Mouse (Mus musculus) ES-E14 (cell line): ENCODE data around the gene Megf11.

Experiments
- CHD2 ChIP-seq: IDR thresholded peaks from 2 replicates; pipeline ENCODE4 v1.6.1; 2014; ENCODE audit warnings: mild to moderate bottlenecking, low read depth, low read length, inconsistent platforms
- MAFK ChIP-seq: IDR thresholded peaks from 2 replicates; pipeline ENCODE4 v1.6.1; 2014; ENCODE audit warnings: mild to moderate bottlenecking, low read depth, low read length, inconsistent platforms; ENCODE audit not compliant: insufficient read depth
- ZC3H11A ChIP-seq: IDR thresholded peaks from 2 replicates; pipeline ENCODE4 v1.6.1; 2012; ENCODE audit warnings: low read depth, mild to moderate bottlenecking, inconsistent platforms, low read length, borderline replicate concordance
- ZNF384 ChIP-seq: IDR thresholded peaks from 2 replicates; pipeline ENCODE4 v1.6.1; 2012; ENCODE audit warnings: low read depth, low read length, inconsistent platforms

- TF ChIP-seq MAFK: no peak
- TF ChIP-seq CHD2: no peak
- TF ChIP-seq ZC3H11A: no peak
- TF ChIP-seq ZNF384: no peak
Measured at GRCm38 (mm10) chr9:64471336-64471735, 85.9 kb downstream of the Megf11 start.
